Mouse (Mus musculus) ES-E14 (cell line): ENCODE measurements around the gene Caps2.
"Not testable (repeated sequence)": the region's sequence is repeated elsewhere in the genome, so short reads cannot be mapped to it uniquely, and the experiment has no call there.

Source experiments
- CHD2 ChIP-seq: IDR thresholded peaks from 2 replicates; pipeline ENCODE4 v1.6.1; 2014; ENCODE audit warnings: mild to moderate bottlenecking, low read depth, low read length, inconsistent platforms
- HCFC1 ChIP-seq: IDR thresholded peaks from 2 replicates; pipeline ENCODE4 v1.6.1; 2012; ENCODE audit warnings: low read length, inconsistent platforms, borderline replicate concordance; ENCODE audit not compliant: insufficient read depth

DNA sequence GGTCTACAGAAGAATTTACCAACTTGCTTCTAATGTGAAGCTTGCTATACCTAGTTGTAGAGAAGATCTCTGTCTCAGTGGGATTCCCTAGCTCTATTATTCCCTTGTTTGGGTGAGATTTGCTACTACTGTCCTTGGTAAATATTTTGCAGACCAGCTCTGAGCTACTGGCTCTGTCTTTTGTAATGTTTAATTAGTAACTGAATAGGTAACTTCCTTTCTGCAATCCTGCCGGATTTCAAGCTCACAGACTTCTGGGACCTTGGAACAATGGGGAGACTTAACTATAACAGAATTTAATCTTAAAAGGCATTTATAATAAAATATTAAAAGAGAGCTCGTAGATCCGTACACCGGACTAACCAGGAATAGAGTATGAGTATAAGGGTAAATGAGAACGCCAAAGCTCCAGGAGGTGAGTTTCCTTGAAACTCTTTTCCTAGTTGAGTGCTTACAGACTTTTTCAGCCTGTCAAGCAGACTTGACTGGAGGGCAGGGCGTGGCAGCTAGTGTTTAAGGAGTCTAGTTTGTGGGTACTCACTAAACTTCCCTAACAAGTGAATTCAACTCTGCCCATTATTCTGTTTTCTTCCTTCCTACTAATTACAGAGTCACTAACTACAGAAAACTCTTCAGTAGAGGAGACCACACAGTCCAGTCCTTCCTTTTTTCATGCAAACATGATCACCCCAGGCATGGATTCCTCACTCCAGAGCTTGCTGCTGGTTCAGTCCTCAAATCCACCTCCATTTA is 65.8 kb downstream of the Caps2 start:
- TF ChIP-seq HCFC1, CHD2: not testable (repeated sequence)
